Mouse (Mus musculus) kidney, embryonic 14.5 days (tissue): ENCODE measurements at regions not wholly inside any gene's neighbourhood (a gene's known extent, or its start where the extent isn't known, plus 50 kb on each side); places are given as distances from the start of the nearest gene placed in this dataset.
"Not testable (repeated sequence)": the region's sequence is repeated elsewhere in the genome, so short reads cannot be mapped to it uniquely, and the experiment has no call there.

Experiments used
- ATAC-seq: fragments of 200-750 bp; cut with Nextera tagmentation; 2 replicates; pipeline ENCODE4 v1.8.0; 2017; ENCODE audit warnings: moderate number of reproducible peaks, mild to moderate bottlenecking, moderate TSS enrichment, moderate library complexity; ENCODE audit not compliant: low FRiP score, low TSS enrichment
- H3K27ac ChIP-seq: fragments of 300-500 bp; sonication (generic); 2 replicates; pipeline ENCODE4 v1.5.1; 2014; ENCODE audit warnings: low read depth, mild to moderate bottlenecking, low read length, moderate library complexity, mixed read lengths
- H3K27me3 ChIP-seq: fragments of 300-500 bp; sonication (generic); 2 replicates; pipeline ENCODE4 v1.6.1; 2014; ENCODE audit warnings: mild to moderate bottlenecking, low read length; ENCODE audit not compliant: control insufficient read depth, insufficient read depth
- H3K36me3 ChIP-seq: fragments of 300-500 bp; sonication (generic); 2 replicates; pipeline ENCODE4 v1.6.1; 2014; ENCODE audit warnings: low read length, mixed read lengths; ENCODE audit not compliant: control insufficient read depth, insufficient read depth
- H3K4me1 ChIP-seq: fragments of 300-500 bp; sonication (generic); 2 replicates; pipeline ENCODE4 v1.6.1; 2014; ENCODE audit warnings: low read length, mixed read lengths; ENCODE audit not compliant: control insufficient read depth, insufficient read depth
- H3K4me2 ChIP-seq: fragments of 300-500 bp; sonication (generic); replicated peaks from 2 replicates; pipeline ENCODE4 v1.6.1; 2014; ENCODE audit warnings: low read depth, mild to moderate bottlenecking, low read length
- H3K4me3 ChIP-seq: fragments of 300-500 bp; sonication (generic); 2 replicates; pipeline ENCODE4 v1.5.1; 2014; ENCODE audit warnings: mild to moderate bottlenecking, low read length
- H3K9ac ChIP-seq: fragments of 300-500 bp; sonication (generic); 2 replicates; pipeline ENCODE4 v1.6.1; 2014; ENCODE audit warnings: low read depth, mild to moderate bottlenecking, low read length, moderate library complexity
- H3K9me3 ChIP-seq: fragments of 300-500 bp; sonication (generic); 2 replicates; pipeline ENCODE4 v1.6.1; 2016; ENCODE audit warnings: low read length; ENCODE audit not compliant: control insufficient read depth
- WGBS: fragments of 180-500 bp; shearing (Covaris S2); extraction: QIAGEN DNeasy Blood & Tissue Kit; methylation state at CpG from one replicate; pipeline ENCODE4 v1.1.7; 2014; 5-methylcytosine and 5-hydroxymethylcytosine counted together

DNA sequence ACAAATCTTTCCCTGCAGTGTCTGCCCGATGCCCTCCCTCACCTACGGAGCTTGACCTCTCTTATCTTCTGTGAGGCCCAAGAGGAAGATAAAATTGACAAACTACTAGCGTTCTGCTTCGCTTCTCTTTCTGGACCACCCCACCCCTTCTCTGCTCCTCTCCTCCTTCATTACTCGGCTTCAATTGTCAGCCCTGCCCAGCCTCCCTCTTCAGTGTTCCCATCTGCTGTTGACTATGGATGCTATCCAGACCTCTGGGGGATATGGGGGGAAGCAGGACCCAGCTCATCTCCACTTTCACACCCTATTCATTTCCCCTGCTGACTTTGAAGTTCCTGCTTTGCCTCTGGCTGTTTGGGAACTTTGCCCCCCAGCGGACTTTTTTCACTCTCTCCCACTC lies 214.5 kb downstream of the Dact1 start:
- Histone ChIP-seq H3K27ac (no peak overlapping the region; the same call in 1 of the 2 replicates), H3K4me2 (no peak overlapping the region), H3K27me3 (no peaks in the 10 kb centered on the region), H3K36me3 (no peaks in the 10 kb centered on the region), H3K4me3 (no peak overlapping the region), H3K9ac (no peak overlapping the region), H3K9me3 (no peaks in the 10 kb centered on the region), H3K4me1 (peaks cover 6% of the 10 kb centered on the region; the same call in 1 of the 2 replicates)
- WGBS = 10% methylated on average over 6 of the region's 6 CpGs
- peak; percentile 72; the same call in 1 of the 2 replicates for ATAC-seq

DNA sequence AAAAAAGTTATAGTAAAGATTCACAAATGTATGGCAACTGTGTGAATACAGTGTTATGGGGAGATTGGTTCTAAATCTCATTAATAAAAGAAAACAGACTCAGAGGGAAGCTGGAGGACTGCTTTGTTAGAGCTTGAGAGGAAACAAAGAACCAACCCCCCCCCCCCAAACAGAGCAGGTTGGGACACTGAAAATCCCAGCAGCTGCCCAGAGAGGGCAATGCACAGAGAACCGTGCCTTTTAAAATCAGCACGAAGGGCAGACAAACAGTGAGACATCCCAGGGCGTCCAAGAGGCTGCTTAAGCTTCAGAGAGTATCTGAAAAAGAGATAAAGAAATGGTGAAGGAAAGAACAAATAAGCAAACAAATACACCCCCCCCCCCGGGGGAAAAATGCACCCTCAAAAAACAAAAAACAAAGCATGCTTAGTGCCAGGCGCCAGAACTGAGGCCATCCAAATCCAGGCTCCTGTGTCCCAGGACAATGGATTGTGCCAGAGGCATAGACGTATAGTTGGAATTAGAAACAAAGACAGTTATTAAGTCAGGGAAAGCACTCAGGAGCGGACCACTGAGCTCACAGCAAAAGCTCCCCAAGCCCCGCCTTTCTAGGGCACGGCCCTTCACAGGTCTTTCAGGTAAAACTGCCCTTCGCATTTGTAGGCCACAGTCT lies 215.7 kb downstream of the Dact1 start:
- no peaks in the 10 kb centered on the region for H3K27me3 ChIP-seq
- peaks cover 6% of the 10 kb centered on the region; the same call in 1 of the 2 replicates for H3K4me1 ChIP-seq
- H3K9ac ChIP-seq = no peak overlapping the region
- 57% methylated on average over 10 of the region's 10 CpGs for WGBS
- H3K27ac ChIP-seq = no peak overlapping the region
- ATAC-seq = no peak
- no peaks in the 10 kb centered on the region for H3K9me3 ChIP-seq
- H3K36me3 ChIP-seq = no peaks in the 10 kb centered on the region
- H3K4me3 ChIP-seq = no peak overlapping the region
- H3K4me2 ChIP-seq = no peak overlapping the region

DNA sequence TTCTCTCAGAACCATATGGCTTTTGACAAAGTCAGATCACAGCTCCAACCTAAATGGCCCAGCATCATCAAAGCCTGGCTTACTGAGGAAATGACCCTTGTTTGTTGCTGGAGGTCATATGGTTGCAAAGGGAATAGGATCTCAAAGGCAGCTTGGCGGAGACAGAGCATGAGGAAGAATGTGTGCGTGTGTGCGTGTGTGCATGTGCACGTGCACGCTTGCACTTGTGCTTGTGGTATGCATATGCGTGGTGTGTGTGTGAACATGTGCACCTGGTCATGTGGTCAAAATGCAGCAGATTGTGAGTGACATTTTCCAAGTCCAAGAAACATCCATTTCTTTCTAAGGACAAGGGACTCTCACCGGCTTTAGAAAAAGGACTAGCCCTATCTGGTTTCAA lies 216.9 kb downstream of the Dact1 start:
- H3K27me3 ChIP-seq = no peaks in the 10 kb centered on the region
- no peaks in the 10 kb centered on the region for H3K9me3 ChIP-seq
- H3K9ac ChIP-seq = no peak overlapping the region
- H3K4me3 ChIP-seq = no peak overlapping the region
- H3K36me3 ChIP-seq = no peaks in the 10 kb centered on the region
- H3K4me2 ChIP-seq = no peak overlapping the region
- 56% methylated on average over 7 of the region's 7 CpGs for WGBS
- no peak overlapping the region for H3K27ac ChIP-seq
- H3K4me1 ChIP-seq = peaks cover 6% of the 10 kb centered on the region; the same call in 1 of the 2 replicates
- ATAC-seq = no peak

GRCm38 (mm10) chr12:71532161-71532560 lies 222.5 kb downstream of the Dact1 start:
- Histone ChIP-seq H3K27me3 (no peaks in the 10 kb centered on the region), H3K36me3 (no peaks in the 10 kb centered on the region), H3K4me3 (no peak overlapping the region), H3K9ac (no peak overlapping the region), H3K4me2 (no peak overlapping the region), H3K4me1 (no peaks in the 10 kb centered on the region), H3K27ac (no peak overlapping the region), H3K9me3 (no peaks in the 10 kb centered on the region)
- 73% methylated on average over 3 of the region's 3 CpGs for WGBS
- no peak for ATAC-seq

GRCm38 (mm10) chr12:71532708-71533450 lies 223.2 kb downstream of the Dact1 start:
- Histone ChIP-seq H3K9ac (no peak overlapping the region), H3K27ac (no peak overlapping the region), H3K4me3 (no peak overlapping the region), H3K4me2 (no peak overlapping the region), H3K4me1 (no peaks in the 10 kb centered on the region), H3K36me3 (no peaks in the 10 kb centered on the region), H3K9me3 (no peaks in the 10 kb centered on the region), H3K27me3 (no peaks in the 10 kb centered on the region)
- no peak for ATAC-seq
- 80% methylated on average over 22 of the region's 22 CpGs for WGBS

- WGBS = 96% methylated on average over 9 of the region's 9 CpGs
- Histone ChIP-seq H3K27ac (no peak overlapping the region), H3K4me3 (no peak overlapping the region), H3K4me2 (no peak overlapping the region), H3K9ac (no peak overlapping the region), H3K4me1 (no peaks in the 10 kb centered on the region), H3K36me3 (no peaks in the 10 kb centered on the region), H3K9me3 (no peaks in the 10 kb centered on the region), H3K27me3 (no peaks in the 10 kb centered on the region)
- no peak for ATAC-seq
Observed at GRCm38 (mm10) chr12:71533701-71534100, 224.0 kb downstream of the Dact1 start.

- H3K27ac ChIP-seq = no peak overlapping the region
- H3K36me3 ChIP-seq = no peaks in the 10 kb centered on the region
- H3K27me3 ChIP-seq = no peaks in the 10 kb centered on the region
- 87% methylated on average over 4 of the region's 4 CpGs for WGBS
- H3K4me3 ChIP-seq = no peak overlapping the region
- H3K4me1 ChIP-seq = no peaks in the 10 kb centered on the region
- no peak overlapping the region for H3K4me2 ChIP-seq
- no peak overlapping the region for H3K9ac ChIP-seq
- H3K9me3 ChIP-seq = no peaks in the 10 kb centered on the region
- no peak for ATAC-seq
Observed at GRCm38 (mm10) chr12:71534199-71534598, 224.5 kb downstream of the Dact1 start.

DNA sequence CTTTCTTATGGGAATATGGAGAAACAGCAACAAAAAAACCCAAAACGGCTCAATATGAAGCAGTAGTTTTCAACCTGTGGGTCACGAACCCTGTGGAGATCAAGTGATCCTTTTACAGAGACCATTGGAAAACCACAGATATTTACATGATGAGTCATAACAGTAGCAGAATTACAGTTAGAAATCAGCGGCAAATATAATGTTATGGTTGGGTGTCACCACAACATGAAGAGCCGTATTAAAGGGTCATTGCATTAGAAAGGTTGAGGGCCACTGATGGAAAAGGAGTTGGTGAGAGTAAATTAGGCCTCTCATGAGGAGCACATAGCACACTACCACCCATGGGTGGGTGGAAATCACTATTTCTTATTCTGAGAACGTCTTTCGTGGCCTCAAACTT lies 225.6 kb downstream of the Dact1 start:
- Histone ChIP-seq H3K9ac (no peak overlapping the region), H3K36me3 (no peaks in the 10 kb centered on the region), H3K27me3 (no peaks in the 10 kb centered on the region), H3K4me3 (no peak overlapping the region), H3K4me1 (no peaks in the 10 kb centered on the region), H3K9me3 (no peaks in the 10 kb centered on the region), H3K4me2 (no peak overlapping the region), H3K27ac (no peak overlapping the region)
- 95% methylated on average over 6 of the region's 6 CpGs for WGBS
- no peak for ATAC-seq

GRCm38 (mm10) chr12:71535831-71536230 lies 226.1 kb downstream of the Dact1 start:
- 75% methylated on average over 3 of the region's 3 CpGs for WGBS
- H3K4me1 ChIP-seq, H3K9me3 ChIP-seq, H3K27me3 ChIP-seq, H3K4me2 ChIP-seq, H3K27ac ChIP-seq, H3K4me3 ChIP-seq, H3K9ac ChIP-seq, H3K36me3 ChIP-seq, ATAC-seq: not testable (repeated sequence)
